In the genomic region with DNA sequence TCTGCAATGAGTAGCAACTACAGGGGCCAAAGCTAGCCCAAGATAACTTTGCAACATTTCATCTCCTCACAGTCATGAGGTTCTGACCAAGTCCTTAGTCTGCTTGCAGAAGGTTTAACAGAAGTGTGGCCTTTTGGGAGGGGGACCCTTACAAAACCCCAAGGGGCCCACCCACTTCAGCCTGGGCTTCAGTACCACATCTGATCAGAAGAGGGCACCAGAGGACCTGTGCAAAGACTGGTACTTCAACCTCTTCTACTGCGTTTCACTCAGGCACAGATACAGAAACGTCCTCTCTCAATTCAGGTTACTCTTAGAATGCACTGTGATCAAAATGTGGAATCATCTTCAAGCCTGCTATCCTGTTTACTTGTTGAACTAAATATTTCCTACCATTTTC, we compare ENCODE assay signal across 9 mouse cellular contexts. TPM values are rescaled to one million over a fixed set of nuclear protein-coding genes. Genes with fewer than 3 reads are reported as not detected.
DNase-seq lines count a peak whose midpoint lies in the region; ATAC-seq and TF ChIP-seq lines count a peak whose summit lies in the region.
"Had no signal": no experiment of that assay in that cellular context is flagged by ENCODE, and none has a peak within 500 bp of the region (broad histone marks: within the 10 kb centered on the region; RNA-seq: fewer than 3 reads in every experiment).

No protein-coding gene starts in this region.

- no peak overlapping the region for H3K27ac ChIP-seq in lung, embryonic 14.5 days (ENCODE audit: low read depth)
- H3K27ac ChIP-seq: hindbrain, embryonic 15.5 days had no signal

- DNase-seq in A20 (ENCODE audit: low read depth, low spot score) (peak; percentile 79), MEL-GATA-1-ER (ENCODE audit: extremely low read depth, low read depth) (peak; percentile 19)
- peak; percentile 47 to 64 for DNase-seq in cerebellum, adult 18-20 months
- peak; percentile 26 to 57 for DNase-seq in frontal cortex, postnatal 10 days (ENCODE audit: low spot score in 2 of 2)
- DNase-seq in kidney, postnatal 25 days = peak; percentile 67 to 80
- DNase-seq in lung, embryonic 14.5 days = peak; percentile 86
- DNase-seq in right cerebral cortex, postnatal 36 days (ENCODE audit: low spot score in 2 of 2) = peak; percentile 29 to 43
- DNase-seq in urinary bladder, postnatal 4 days (ENCODE audit: low spot score in 2 of 2) = peak; percentile 46 to 78

- H3K4me1 ChIP-seq in lung, embryonic 14.5 days (ENCODE audit: insufficient read depth) = no peaks in the 10 kb centered on the region
- H3K4me1 ChIP-seq: hindbrain, embryonic 15.5 days had no signal

- H3K4me3 ChIP-seq in lung, embryonic 14.5 days (ENCODE audit: low read depth, low read length) = no peak overlapping the region
- H3K4me3 ChIP-seq: hindbrain, embryonic 15.5 days had no signal

- peak; percentile 92 for TF ChIP-seq CTCF in lung, embryonic 14.5 days (IDR thresholded peaks at IDR 0.05; ENCODE audit: low read depth)

- ATAC-seq in lung, embryonic 14.5 days (ENCODE audit: insufficient read depth) = no peak

- no peak overlapping the region for H3K4me2 ChIP-seq in lung, embryonic 14.5 days
- H3K4me2 ChIP-seq: hindbrain, embryonic 15.5 days had no signal

- H3K36me3 ChIP-seq in lung, embryonic 14.5 days (ENCODE audit: insufficient read depth) = no peaks in the 10 kb centered on the region
- H3K36me3 ChIP-seq: hindbrain, embryonic 15.5 days had no signal

- no peaks in the 10 kb centered on the region for H3K9me3 ChIP-seq in lung, embryonic 14.5 days (ENCODE audit: low read depth, low read length)
- H3K9me3 ChIP-seq: hindbrain, embryonic 15.5 days had no signal

- 1% methylated on average over 2 of the region's 2 CpGs for WGBS in lung, embryonic 14.5 days

- no peak overlapping the region for H3K9ac ChIP-seq in lung, embryonic 14.5 days
- H3K9ac ChIP-seq: hindbrain, embryonic 15.5 days had no signal

- no peaks in the 10 kb centered on the region for H3K27me3 ChIP-seq in lung, embryonic 14.5 days (ENCODE audit: insufficient read depth, low read length)
- H3K27me3 ChIP-seq: hindbrain, embryonic 15.5 days had no signal

RNA-seq across cellular contexts. Expression of gene Timm8a2, which starts 30.0 kb away (rescaled TPM):
- polyA plus RNA-seq in lung, embryonic 14.5 days (2014; fragmentation: Nextera tagmentation; extraction: Ambion mirVana) = not detected in 2 replicates
- polyA plus RNA-seq: hindbrain, embryonic 15.5 days had no signal

RNA-seq across cellular contexts. Expression of gene Tm9sf2, which starts 42.3 kb away (rescaled TPM):
- polyA plus RNA-seq in lung, embryonic 14.5 days (2014; fragmentation: Nextera tagmentation; extraction: Ambion mirVana) = 159 and 164 TPM in 2 replicates

Comparison
In these comparisons a context has a peak if more than half of its experiments do, and no peak if none do; other contexts are left out.
1. DNase-seq: peak in every context shown above with its lines; median percentile 86 in lung, embryonic 14.5 days; 79 in A20; 74 in kidney, postnatal 25 days; 62 in urinary bladder, postnatal 4 days; 56 in cerebellum, adult 18-20 months; 42 in frontal cortex, postnatal 10 days; 36 in right cerebral cortex, postnatal 36 days; 19 in MEL-GATA-1-ER.